Mouse (Mus musculus): ENCODE results near the gene Zfp36. TPM values are rescaled to one million over a fixed set of nuclear protein-coding genes. Genes with fewer than 3 reads are reported as not detected.
A peak's percentile ranks its signal among the peaks of the same experiment; 100 is the strongest.
"Not testable (repeated sequence)": the region's sequence is repeated elsewhere in the genome, so short reads cannot be mapped to it uniquely, and the experiment has no call there.

Gene Zfp36
- polyA plus RNA-seq, 1 experiment from 2014 or later, result 7.4 TPM

DNA sequence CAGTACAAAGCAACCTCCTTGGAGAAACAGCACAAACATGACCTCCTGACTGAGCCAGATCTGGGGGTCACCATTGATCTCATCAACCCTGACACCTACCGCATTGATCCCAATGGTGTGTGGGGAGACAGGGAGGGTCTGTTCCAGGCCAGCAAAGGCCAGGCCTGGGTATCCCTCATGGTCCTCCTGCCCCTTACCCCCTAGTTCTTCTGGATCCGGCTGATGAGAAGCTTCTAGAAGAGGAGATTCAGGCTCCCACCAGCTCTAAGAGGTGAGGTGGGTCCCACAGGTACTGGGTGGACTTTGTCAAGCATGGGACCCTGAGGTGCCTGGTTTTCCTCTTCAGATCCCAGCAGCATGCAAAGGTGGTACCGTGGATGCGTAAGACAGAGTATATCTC, 15.4 kb upstream of the Zfp36 start:
- Histone ChIP-seq H3K9ac (no peak overlapping the region), H3K4me1 (peaks cover 30% of the 10 kb centered on the region), H3K27ac (no peak overlapping the region), H3K4me3 (no peak overlapping the region), H3K9me3 (replicated peaks) (no peaks in the 10 kb centered on the region), H3K4me2 (no peak overlapping the region), H3K36me3 (peaks cover 62% of the 10 kb centered on the region), H3K27me3 (replicated peaks) (no peaks in the 10 kb centered on the region)
- WGBS (ENCODE audit: insufficient replicate concordance), result 82% methylated on average over 4 of the region's 4 CpGs
- no peak for ATAC-seq

DNA sequence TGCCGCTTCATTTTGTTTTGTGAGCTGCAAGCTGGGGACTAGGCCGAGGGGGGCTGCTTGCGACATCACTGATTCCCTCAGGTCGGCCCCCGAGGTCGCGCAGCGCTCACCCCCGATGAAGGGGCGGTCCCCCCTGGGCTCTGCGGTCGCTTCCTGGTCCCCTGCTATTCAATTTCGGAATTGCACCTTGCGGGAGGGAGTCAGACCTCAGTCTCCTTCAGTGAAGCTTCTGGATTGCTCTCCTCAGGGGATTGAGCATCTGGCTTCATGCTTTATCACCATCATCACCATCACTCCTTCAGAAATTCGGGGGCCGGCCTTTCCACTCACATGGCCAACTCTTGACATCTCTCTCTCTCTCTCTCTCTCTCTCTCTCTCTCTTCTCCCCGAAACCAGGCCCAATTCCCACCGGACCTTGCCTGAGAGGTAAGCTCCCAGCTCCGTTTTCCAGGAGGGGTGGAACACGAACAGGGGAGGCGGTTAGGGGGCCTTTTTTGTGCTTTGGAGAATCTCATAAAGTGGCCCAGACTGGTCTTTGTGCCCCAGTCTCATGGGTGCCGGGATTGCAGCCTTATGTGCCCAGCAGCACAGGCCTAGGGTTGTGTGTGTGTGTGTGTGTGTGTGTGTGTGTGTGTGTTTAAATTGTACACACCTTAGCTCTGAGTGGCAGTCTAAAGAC, 13.4 kb upstream of the Zfp36 start:
- Histone ChIP-seq H3K27ac (peak overlapping the region; percentile 81), H3K4me1 (peaks cover 33% of the 10 kb centered on the region), H3K4me3 (peak overlapping the region; percentile 90), H3K36me3 (peaks cover 63% of the 10 kb centered on the region), H3K9ac (peak overlapping the region; percentile 87), H3K9me3 (replicated peaks) (no peaks in the 10 kb centered on the region), H3K4me2 (peak overlapping the region; percentile 97), H3K27me3 (replicated peaks) (no peaks in the 10 kb centered on the region)
- WGBS (ENCODE audit: insufficient replicate concordance), result 5% methylated on average over 22 of the region's 22 CpGs
- ATAC-seq, result no peak

DNA sequence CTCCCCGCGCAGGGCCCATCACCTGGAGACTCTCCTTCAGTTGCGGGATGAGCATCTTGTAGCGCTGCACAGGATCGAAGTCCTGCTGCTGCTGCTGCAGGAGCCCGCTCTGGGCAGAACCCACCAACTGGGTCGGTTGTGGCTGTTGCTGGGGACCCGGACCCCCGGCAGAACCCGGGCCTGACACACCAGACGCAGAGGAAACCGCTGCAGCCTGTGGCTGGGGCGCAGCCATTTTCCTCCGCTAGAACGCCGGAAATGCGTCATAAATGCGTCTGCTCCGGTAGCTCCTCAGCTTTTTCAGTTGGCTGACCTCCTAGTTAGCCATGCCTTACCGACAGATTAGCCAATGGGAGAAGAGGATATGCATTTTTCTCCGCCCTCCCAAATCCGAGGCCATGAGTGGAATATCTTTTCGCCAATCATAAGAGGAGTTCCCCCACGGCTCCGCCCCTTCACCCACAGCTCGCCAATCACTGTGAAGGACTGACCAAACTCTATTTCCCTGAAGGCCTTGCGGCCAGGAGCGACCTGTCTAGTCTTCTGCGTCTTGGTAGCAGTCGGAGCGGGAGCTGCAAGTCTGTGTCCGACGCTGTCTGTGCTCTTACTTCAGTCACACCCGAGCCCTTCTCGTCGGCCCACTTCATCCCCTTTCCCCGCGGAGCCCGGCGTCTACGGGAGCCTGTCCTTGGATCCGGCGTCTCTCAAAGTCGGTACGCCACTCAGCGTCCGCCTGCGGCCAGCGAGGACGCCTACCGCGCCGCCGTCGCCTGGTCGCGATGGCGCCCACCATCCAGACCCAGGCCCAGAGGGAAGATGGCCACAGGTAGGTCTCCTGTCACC, 12.6 kb upstream of the Zfp36 start, which contains the start of the genes Med29 and Paf1:
TSS of gene Med29 (minus strand) at position 280 of the 843 bp plus-strand sequence.
TSS of gene Paf1 (plus strand) at position 523 of the 843 bp plus-strand sequence.
- under 1% methylated on average over 58 of the region's 58 CpGs for WGBS (ENCODE audit: insufficient replicate concordance)
- Histone ChIP-seq H3K4me1 (peaks cover 40% of the 10 kb centered on the region), H3K27me3 (replicated peaks) (no peaks in the 10 kb centered on the region), H3K27ac (peak within 1 kb of the TSS; percentile 81), H3K4me3 (peak within 1 kb of the TSS; percentile 90), H3K9me3 (replicated peaks) (no peaks in the 10 kb centered on the region), H3K9ac (peak within 1 kb of the TSS; percentile 87), H3K36me3 (peaks cover 63% of the 10 kb centered on the region), H3K4me2 (peak within 1 kb of the TSS; percentile 97)
- ATAC-seq, result peak; percentile 96

DNA sequence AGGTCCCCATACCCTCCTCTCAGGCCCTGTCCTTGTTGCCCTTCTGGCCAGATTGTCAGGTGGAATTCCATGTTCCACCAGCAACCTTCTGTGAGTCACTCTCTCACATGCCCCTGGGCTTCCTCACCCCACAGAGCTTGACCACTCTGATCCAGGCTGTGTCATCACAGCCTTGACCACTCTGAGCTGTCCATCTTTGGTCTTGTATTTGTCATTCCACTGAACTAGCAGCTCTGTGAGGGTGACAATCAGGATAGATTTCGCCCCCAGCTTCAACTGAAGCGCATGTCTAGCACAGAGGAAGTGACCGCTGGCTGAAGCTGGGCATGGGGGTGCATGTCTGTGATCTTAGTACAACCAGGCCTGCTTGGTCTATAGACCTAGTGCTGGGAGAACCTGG, 10.3 kb upstream of the Zfp36 start:
- no peak for ATAC-seq
- no peak overlapping the region for H3K9ac ChIP-seq
- H3K9me3 ChIP-seq (replicated peaks), result no peaks in the 10 kb centered on the region
- H3K36me3 ChIP-seq, result peaks cover 57% of the 10 kb centered on the region
- H3K4me1 ChIP-seq, result peaks cover 51% of the 10 kb centered on the region
- WGBS (ENCODE audit: insufficient replicate concordance), result 78% methylated on average over 3 of the region's 3 CpGs
- H3K27ac ChIP-seq, result no peak overlapping the region
- no peak overlapping the region for H3K4me2 ChIP-seq
- H3K27me3 ChIP-seq (replicated peaks), result no peaks in the 10 kb centered on the region
- H3K4me3 ChIP-seq, result no peak overlapping the region

DNA sequence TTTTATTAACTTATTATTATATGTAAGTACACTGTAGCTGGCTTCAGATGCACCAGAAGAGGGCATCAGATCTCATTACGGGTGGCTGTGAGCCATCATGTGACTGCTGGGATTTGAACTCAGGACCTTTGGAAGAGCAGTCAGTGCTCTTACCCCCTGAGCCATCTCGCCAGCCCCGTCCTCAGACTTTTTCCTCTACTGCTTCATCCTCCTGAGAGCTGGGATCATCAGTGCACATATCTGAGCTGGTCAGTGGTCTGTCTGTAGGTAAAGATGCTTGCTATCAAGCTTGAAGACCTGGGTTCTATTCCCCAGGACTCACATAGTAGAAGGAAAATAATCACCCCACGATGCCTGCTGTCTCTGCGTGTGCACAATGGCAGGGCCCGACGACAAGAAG, 7.3 kb upstream of the Zfp36 start:
- H3K4me1 ChIP-seq, result peaks cover 59% of the 10 kb centered on the region
- whole genome bisulfite sequencing (ENCODE audit: insufficient replicate concordance), result 85% methylated on average over 7 of the region's 7 CpGs
- not testable (repeated sequence) for H3K27me3 ChIP-seq (replicated peaks); H3K4me3 ChIP-seq; ATAC-seq; H3K9ac ChIP-seq; H3K27ac ChIP-seq; H3K9me3 ChIP-seq (replicated peaks); H3K4me2 ChIP-seq
- H3K36me3 ChIP-seq, result peaks cover 47% of the 10 kb centered on the region

DNA sequence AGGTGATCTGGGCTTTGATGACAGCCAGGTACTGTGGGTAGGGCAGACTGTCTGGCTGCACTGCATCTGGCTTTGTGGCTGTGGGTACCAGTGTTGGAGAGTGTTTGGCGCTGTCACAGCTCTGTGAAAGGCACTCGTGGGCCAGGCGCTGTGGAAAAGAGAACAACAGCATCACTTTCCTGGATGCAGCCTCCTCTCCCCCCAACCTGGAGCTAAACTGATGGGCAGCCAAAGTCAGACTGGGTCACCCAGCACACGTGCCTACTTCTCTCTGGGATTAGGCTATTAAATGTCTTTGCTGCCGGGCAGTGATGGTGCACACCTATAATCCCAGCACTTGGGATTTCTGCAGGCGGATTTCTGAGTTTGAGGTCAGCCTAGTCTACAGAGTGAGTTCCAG, 6.8 kb upstream of the Zfp36 start:
- Histone ChIP-seq H3K36me3 (peaks cover 47% of the 10 kb centered on the region), H3K4me1 (peaks cover 62% of the 10 kb centered on the region)
- H3K27ac ChIP-seq; H3K27me3 ChIP-seq (replicated peaks); H3K9me3 ChIP-seq (replicated peaks); H3K4me3 ChIP-seq; ATAC-seq; H3K4me2 ChIP-seq; H3K9ac ChIP-seq: not testable (repeated sequence)
- 72% methylated on average over 6 of the region's 6 CpGs for WGBS (ENCODE audit: insufficient replicate concordance)

DNA sequence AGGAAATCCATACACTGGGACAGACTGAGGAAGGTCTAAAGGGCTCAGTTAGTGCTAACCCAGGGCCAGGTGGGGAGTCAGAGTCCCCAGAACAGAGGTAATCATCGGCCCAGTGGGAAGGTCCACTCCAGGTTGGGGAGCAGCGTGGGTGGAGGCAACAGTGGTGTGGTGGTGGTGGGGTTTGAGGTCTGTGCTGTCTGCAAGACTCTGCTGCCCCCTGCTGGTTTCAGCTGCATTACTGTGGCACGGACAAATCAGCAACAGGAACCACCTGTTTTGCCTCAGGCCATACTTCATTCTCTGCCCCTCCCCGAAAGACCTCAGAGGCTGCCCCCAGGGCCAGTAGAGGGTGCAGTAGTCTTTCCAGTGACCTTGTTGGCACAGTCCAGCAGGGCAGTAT, 6.4 kb upstream of the Zfp36 start:
- Histone ChIP-seq H3K36me3 (peaks cover 47% of the 10 kb centered on the region), H3K9me3 (replicated peaks) (no peaks in the 10 kb centered on the region), H3K9ac (no peak overlapping the region), H3K4me3 (no peak overlapping the region), H3K4me2 (no peak overlapping the region), H3K27ac (peak overlapping the region; percentile 57), H3K27me3 (replicated peaks) (no peaks in the 10 kb centered on the region), H3K4me1 (peaks cover 62% of the 10 kb centered on the region)
- 4% methylated on average over 4 of the region's 4 CpGs for WGBS (ENCODE audit: insufficient replicate concordance)
- peak; percentile 36 for ATAC-seq

DNA sequence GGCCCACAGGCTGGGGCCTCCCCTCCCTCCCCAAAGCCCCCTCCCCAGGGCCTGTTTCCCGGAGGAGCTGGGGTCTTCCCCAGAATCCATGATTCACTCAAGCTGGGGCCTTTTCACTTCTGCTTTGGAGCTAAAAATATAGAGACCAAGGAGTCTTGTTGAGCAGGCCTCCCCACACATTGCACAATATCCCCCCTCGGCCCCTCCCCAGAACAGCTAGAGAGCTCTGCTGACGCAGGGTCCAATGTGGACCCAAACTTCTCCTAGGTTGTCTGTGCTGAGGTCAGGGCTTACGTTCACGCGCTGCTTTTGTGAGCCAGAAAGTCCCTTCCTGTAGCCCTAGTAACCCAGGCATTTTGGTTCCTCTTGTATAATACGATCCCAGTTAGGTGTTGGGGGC, 6.0 kb upstream of the Zfp36 start:
- Histone ChIP-seq H3K4me2 (no peak overlapping the region), H3K27me3 (replicated peaks) (no peaks in the 10 kb centered on the region), H3K9ac (no peak overlapping the region), H3K4me3 (no peak overlapping the region), H3K9me3 (replicated peaks) (no peaks in the 10 kb centered on the region), H3K36me3 (peaks cover 47% of the 10 kb centered on the region), H3K4me1 (peaks cover 62% of the 10 kb centered on the region), H3K27ac (peak overlapping the region; percentile 57)
- ATAC-seq, result no peak
- 44% methylated on average over 7 of the region's 7 CpGs for WGBS (ENCODE audit: insufficient replicate concordance)

DNA sequence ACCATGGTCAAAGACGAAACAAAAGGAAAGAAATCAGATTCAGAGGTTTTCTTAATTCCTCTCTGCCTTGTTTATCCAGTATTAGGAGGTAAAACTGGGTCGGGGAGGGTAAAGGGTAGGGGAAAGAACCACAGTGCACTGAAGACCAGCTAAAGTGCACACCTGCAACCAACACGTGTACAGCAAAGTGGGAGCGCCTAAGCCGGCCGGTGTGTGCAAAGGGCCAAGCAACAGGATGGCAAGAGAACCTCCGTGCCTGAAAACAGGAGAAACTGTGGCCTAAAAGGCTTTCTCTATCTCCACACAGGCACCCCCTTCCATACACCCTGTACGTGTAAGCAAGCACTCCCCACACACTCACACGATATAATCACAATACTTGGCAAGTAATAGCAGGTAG, 5.1 kb upstream of the Zfp36 start:
- H3K4me3 ChIP-seq, result no peak overlapping the region
- no peak overlapping the region for H3K9ac ChIP-seq
- H3K4me2 ChIP-seq, result no peak overlapping the region
- no peak overlapping the region; the same call in 1 of the 2 replicates for H3K27ac ChIP-seq
- no peaks in the 10 kb centered on the region for H3K27me3 ChIP-seq (replicated peaks)
- WGBS (ENCODE audit: insufficient replicate concordance), result 82% methylated on average over 9 of the region's 9 CpGs
- ATAC-seq, result no peak
- peaks cover 39% of the 10 kb centered on the region for H3K36me3 ChIP-seq
- H3K9me3 ChIP-seq (replicated peaks), result no peaks in the 10 kb centered on the region
- peaks cover 67% of the 10 kb centered on the region for H3K4me1 ChIP-seq

DNA sequence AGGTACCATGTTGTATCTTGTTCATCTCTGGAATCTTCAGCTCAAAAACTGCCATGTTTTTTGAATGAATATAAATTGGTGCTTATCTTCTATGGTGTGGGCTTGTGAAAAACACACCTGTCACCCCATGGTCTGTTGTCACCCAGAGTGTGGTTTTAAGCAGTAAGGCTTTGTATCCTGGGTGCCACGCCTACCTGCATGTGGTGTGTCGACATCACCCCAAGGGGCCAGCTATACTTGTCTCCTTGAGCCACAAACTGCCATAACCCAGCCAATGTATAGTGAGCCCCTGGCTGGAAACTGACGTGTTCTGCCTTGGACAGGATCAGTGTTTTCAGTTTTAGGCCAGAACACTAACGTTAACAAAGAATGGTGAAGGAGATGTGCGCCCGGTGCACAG, 4.1 kb upstream of the Zfp36 start:
- Histone ChIP-seq H3K27ac (peak overlapping the region; percentile 92; the same call in 1 of the 2 replicates), H3K9ac (no peak overlapping the region), H3K9me3 (replicated peaks) (no peaks in the 10 kb centered on the region), H3K4me2 (no peak overlapping the region), H3K4me1 (peaks cover 77% of the 10 kb centered on the region), H3K36me3 (peaks cover 28% of the 10 kb centered on the region), H3K27me3 (replicated peaks) (no peaks in the 10 kb centered on the region), H3K4me3 (no peak overlapping the region)
- ATAC-seq, result no peak
- WGBS (ENCODE audit: insufficient replicate concordance), result 60% methylated on average over 6 of the region's 6 CpGs

DNA sequence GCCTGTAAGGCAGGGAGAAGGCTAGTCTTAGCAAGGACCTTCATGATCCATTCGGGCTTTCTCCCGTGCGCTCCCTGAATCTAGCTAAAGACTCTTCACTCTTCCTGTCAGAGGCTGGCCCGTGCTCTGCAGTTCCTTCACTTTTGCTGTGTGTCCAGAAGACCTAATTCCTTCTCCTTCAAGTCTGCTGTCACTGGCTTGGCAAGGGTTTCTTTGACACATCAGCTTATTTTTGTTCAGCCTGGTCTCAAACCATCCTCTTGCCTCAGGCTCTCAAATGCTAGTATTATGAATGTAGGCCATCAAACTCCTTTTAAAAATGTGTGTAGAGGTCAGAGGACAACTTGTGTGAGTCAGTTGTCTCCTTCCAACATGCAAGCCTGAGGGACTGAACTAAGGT, 3.6 kb upstream of the Zfp36 start:
- Histone ChIP-seq H3K4me3 (no peak overlapping the region), H3K4me2 (peak overlapping the region; percentile 86; the same call in 1 of the 2 replicates), H3K27ac (peak overlapping the region; percentile 92), H3K36me3 (peaks cover 23% of the 10 kb centered on the region), H3K27me3 (replicated peaks) (no peaks in the 10 kb centered on the region), H3K9me3 (replicated peaks) (no peaks in the 10 kb centered on the region), H3K9ac (no peak overlapping the region), H3K4me1 (peaks cover 79% of the 10 kb centered on the region)
- 47% methylated on average over 4 of the region's 4 CpGs for WGBS (ENCODE audit: insufficient replicate concordance)
- ATAC-seq, result no peak

DNA sequence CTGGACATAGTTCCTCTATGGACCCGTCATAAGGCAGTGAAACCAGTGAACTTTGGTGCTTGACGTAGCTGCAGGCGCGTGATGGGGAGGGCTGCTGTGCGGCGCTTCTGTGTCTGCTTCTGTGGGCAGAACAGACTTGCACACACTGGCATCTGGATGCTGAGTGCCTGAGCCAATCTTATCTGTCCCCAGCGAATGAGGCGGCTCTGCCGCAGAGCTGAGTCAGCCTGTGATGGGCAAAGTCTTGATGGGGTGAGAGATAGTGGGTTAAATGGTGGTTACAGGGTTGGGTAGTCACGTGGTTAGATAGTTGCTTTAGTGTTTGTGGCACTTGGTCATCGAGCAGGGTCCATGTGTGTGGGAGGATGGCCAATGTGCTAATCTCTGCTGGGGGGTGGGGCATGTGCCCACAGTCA, 2.9 kb upstream of the Zfp36 start:
- Histone ChIP-seq H3K4me1 (peaks cover 79% of the 10 kb centered on the region), H3K9ac (peak overlapping the region; percentile 83), H3K4me2 (peak overlapping the region; percentile 86), H3K4me3 (peak overlapping the region; percentile 56), H3K36me3 (peaks cover 18% of the 10 kb centered on the region), H3K9me3 (replicated peaks) (no peaks in the 10 kb centered on the region), H3K27ac (peak overlapping the region; percentile 92), H3K27me3 (replicated peaks) (no peaks in the 10 kb centered on the region)
- 1% methylated on average over 11 of the region's 11 CpGs for WGBS (ENCODE audit: insufficient replicate concordance)
- peak; percentile 60 for ATAC-seq
